Mouse (Mus musculus): Measurements from ENCODE around the gene Gm13088.
"Not testable (repeated sequence)": the region's sequence is repeated elsewhere in the genome, so short reads cannot be mapped to it uniquely, and the experiment has no call there.

The Gm13088 gene

DNA sequence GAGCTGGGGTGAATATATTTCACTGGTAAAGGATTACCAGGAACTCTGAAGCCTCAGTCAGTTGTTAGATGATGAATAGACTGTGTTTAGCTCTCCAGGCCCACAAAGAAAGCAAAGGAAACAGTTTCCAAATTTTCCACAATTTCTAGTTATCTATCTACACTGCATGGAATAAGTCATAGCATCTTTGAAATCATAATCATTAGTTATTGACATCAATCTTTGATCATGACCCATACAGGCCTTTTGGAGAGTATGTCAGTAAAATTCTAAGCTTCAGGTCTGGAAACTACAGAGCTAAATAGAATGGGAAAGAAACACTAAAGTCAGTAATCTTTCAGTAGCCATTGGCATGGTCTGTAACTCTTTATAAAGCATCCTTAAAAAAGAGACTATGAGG is at the start of gene Gm13088:
Gene Gm13088, minus strand, starts transcription at position 101 of the 400 bp plus-strand sequence.
- not testable (repeated sequence) for DNase-seq (ENCODE audit: low read depth, low spot score)

GRCm38 (mm10) chr4:143702611-143703010 is 45.6 kb upstream of the Gm13088 start, which contains the start of gene Gm13089:
Gene Gm13089 (minus strand): TSS chr4:143702711.
- DNase-seq (ENCODE audit: low read depth, low spot score) = no peak

DNA sequence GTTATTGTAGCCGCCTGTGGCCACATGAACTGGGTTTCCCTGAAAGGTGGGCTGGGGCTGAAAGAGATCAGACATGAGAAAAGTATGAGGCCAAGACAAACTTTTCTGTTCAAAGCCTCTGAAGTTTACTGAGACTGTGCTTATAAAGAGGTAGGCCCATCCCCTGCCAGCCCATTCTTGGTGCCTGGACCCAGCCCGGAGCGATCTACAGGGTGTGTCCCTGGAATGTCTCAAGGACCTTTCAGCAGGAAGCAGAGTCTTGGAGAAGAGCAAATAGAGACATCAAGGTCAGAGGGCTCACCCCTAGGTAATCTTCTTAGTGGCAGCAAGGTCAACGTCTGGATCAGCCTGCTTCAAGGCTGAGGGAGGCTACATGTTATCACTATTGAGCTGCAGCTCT is 38.9 kb downstream of the Gm13088 start:
- DNase-seq (ENCODE audit: low read depth, low spot score) = not testable (repeated sequence)

DNA sequence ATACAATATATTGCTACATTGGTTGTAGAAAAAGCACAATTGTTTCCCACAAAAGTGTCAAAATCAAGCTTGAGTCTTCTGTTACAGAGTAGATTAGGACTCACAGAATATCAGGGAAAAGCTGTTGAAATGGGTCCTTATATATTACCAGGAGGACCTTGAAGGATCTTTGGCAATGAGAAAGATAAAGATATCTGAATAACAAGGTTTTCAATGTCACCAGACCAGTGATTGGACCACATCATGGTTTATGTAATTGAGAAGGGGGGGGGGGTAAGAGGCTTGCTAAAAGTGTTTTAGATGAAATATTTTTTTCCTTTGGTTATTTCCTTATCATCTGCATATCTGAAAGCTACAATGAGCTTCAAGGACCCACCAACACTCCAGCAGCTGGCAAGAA is 42.3 kb downstream of the Gm13088 start, which contains the start of gene Gm13083:
Gene Gm13083, plus strand, starts transcription at position 301 of the 400 bp plus-strand sequence.
- DNase-seq (ENCODE audit: low read depth, low spot score) = not testable (repeated sequence)

DNA sequence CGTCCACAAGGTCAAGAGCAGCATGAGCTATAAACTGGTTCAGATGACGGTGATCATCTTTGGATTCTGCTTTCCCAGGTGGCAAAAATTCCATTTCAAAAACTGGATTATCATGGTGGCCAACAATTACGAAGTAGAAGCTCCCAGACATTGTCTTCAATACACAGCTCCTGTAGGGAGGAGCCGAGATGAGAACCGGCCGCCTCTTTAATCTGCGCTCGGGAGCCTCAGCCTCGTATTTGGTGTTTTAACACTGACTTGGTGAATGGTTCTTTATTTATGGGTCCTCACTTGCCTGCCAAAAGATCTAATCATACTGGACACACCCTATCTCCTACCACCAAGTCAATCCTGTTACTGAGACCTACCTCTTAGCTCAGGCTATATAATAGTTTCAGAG is 45.1 kb downstream of the Gm13088 start:
- DNase-seq (ENCODE audit: low read depth, low spot score) = not testable (repeated sequence)

All from brain, adult 2 months (tissue).